Mouse (Mus musculus): ENCODE data around the gene Chd9. TPM values are rescaled to one million over a fixed set of nuclear protein-coding genes. Genes with fewer than 3 reads are reported as not detected.

The Chd9 gene
- polyA plus RNA-seq, 1 experiment from 2014 or later, result 101 TPM

GRCm38 (mm10) chr8:91065179-91065578 lies 237.0 kb downstream of the Chd9 start:
- Histone ChIP-seq H3K27me3 (replicated peaks; ENCODE audit: control insufficient read depth, insufficient read depth, low read length) (no peaks in the 10 kb centered on the region), H3K4me3 (ENCODE audit: low read length) (no peak overlapping the region), H3K27ac (ENCODE audit: low read depth, low read length) (no peak overlapping the region), H3K4me1 (ENCODE audit: control insufficient read depth, insufficient read depth, low read depth, low read length) (peaks cover 4% of the 10 kb centered on the region), H3K9ac (ENCODE audit: low read depth, low read length) (no peak overlapping the region), H3K36me3 (ENCODE audit: control insufficient read depth, insufficient read depth, low read length) (no peaks in the 10 kb centered on the region), H3K9me3 (ENCODE audit: control insufficient read depth, low read length) (no peaks in the 10 kb centered on the region), H3K4me2 (ENCODE audit: low read length) (no peak overlapping the region)
- WGBS, result 78% methylated on average over 4 of the region's 4 CpGs
- no peak for ATAC-seq

DNA sequence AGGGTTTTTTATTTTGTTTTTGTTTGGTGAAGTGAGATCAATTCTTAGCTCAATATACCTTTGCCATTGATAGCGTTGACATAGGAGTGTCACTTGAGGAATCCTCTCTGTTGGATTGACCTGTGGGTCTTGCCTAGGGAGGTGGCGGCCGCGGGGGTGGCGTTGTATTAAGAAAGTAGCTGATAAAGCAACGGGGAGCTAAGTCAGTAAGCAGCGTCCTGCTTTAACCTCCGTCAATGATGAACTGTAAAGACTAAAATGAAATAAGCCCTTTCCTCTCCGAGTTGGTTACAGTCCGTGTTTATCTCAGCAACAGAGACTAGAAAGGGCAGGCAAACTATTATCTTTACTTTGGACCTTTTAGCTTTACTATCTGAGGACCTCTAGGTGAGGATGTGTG lies 241.3 kb downstream of the Chd9 start:
- H3K4me3 ChIP-seq (ENCODE audit: low read length), result peak overlapping the region; percentile 91
- peak overlapping the region; percentile 79 for H3K4me2 ChIP-seq (ENCODE audit: low read length)
- 6% methylated on average over 10 of the region's 10 CpGs for WGBS
- H3K9me3 ChIP-seq (ENCODE audit: control insufficient read depth, low read length), result no peaks in the 10 kb centered on the region
- H3K27me3 ChIP-seq (replicated peaks; ENCODE audit: control insufficient read depth, insufficient read depth, low read length), result no peaks in the 10 kb centered on the region
- peak overlapping the region; percentile 64; the same call in 1 of the 2 replicates for H3K27ac ChIP-seq (ENCODE audit: low read depth, low read length)
- peaks cover 15% of the 10 kb centered on the region for H3K4me1 ChIP-seq (ENCODE audit: control insufficient read depth, insufficient read depth, low read depth, low read length)
- peak; percentile 53 for ATAC-seq
- no peaks in the 10 kb centered on the region for H3K36me3 ChIP-seq (ENCODE audit: control insufficient read depth, insufficient read depth, low read length)
- H3K9ac ChIP-seq (ENCODE audit: low read depth, low read length), result peak overlapping the region; percentile 59

DNA sequence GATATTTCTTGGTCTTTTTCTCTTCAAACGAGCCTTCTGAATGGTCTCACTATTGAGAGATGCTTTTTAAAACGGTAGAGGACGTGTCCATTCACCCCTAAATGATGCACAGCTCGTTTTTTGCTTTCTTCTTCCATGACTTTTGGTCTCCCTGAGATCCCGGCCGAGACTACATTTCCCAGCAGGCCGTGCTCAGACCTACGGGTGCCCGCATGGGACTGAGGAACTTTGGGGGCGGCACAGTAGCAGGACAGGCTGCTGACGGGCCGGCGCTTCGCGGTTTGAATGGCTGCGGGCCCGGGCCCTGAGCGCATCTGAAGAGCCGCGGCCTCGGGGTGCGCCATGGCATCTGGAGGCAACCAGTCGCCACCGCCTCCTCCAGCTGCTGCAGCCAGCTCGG lies 241.7 kb downstream of the Chd9 start, which contains the start of gene Rbl2:
Rbl2 (plus strand) TSS at position 224 of the 400 bp plus-strand sequence.
- H3K4me1 ChIP-seq (ENCODE audit: control insufficient read depth, insufficient read depth, low read depth, low read length), result peaks cover 15% of the 10 kb centered on the region
- H3K4me2 ChIP-seq (ENCODE audit: low read length), result peak within 1 kb of the TSS; percentile 79
- peak; percentile 98 for ATAC-seq
- no peaks in the 10 kb centered on the region for H3K27me3 ChIP-seq (replicated peaks; ENCODE audit: control insufficient read depth, insufficient read depth, low read length)
- WGBS, result under 1% methylated on average over 20 of the region's 25 CpGs
- no peaks in the 10 kb centered on the region for H3K9me3 ChIP-seq (ENCODE audit: control insufficient read depth, low read length)
- H3K36me3 ChIP-seq (ENCODE audit: control insufficient read depth, insufficient read depth, low read length), result no peaks in the 10 kb centered on the region
- peak within 1 kb of the TSS; percentile 91 for H3K4me3 ChIP-seq (ENCODE audit: low read length)
- H3K9ac ChIP-seq (ENCODE audit: low read depth, low read length), result peak within 1 kb of the TSS; percentile 90
- H3K27ac ChIP-seq (ENCODE audit: low read depth, low read length), result peak within 1 kb of the TSS; percentile 91

DNA sequence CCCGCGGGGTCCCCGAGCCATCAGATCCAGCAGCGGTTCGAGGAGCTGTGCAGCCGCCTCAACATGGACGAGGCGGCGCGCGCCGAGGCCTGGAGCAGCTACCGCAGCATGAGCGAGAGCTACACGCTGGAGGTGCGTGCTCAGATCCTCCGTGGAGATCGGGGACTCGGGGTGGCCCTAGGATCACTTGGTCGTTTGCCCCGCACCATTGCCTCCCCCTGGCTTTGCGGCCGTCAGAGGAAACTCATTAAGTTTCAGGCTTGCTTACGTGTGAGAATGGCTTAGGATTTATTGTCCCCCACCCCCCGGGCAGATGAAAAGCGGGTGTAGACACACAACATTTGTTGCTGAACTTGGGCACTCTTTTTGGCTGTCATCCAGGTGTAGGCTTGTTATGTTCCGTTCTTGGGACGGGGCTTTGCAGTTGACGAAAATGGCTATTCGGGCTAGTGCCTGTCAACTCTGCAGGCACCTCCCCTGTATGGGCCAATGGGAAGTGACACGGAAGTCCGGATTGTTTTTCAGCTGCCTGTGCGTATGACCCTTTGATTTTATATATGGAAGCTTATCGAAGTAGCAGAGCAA lies 242.2 kb downstream of the Chd9 start:
- no peaks in the 10 kb centered on the region for H3K9me3 ChIP-seq (ENCODE audit: control insufficient read depth, low read length)
- peak overlapping the region; percentile 91 for H3K27ac ChIP-seq (ENCODE audit: low read depth, low read length)
- H3K36me3 ChIP-seq (ENCODE audit: control insufficient read depth, insufficient read depth, low read length), result 0 out of 2 replicates have a peak, but pooled peaks cover 2% of the 10 kb centered on the region
- WGBS, result under 1% methylated on average over 34 of the region's 34 CpGs
- peak; percentile 88 for ATAC-seq
- H3K4me1 ChIP-seq (ENCODE audit: control insufficient read depth, insufficient read depth, low read depth, low read length), result peaks cover 15% of the 10 kb centered on the region
- H3K27me3 ChIP-seq (replicated peaks; ENCODE audit: control insufficient read depth, insufficient read depth, low read length), result no peaks in the 10 kb centered on the region
- H3K9ac ChIP-seq (ENCODE audit: low read depth, low read length), result peak overlapping the region; percentile 90
- H3K4me3 ChIP-seq (ENCODE audit: low read length), result peak overlapping the region; percentile 91
- peak overlapping the region; percentile 79 for H3K4me2 ChIP-seq (ENCODE audit: low read length)

DNA sequence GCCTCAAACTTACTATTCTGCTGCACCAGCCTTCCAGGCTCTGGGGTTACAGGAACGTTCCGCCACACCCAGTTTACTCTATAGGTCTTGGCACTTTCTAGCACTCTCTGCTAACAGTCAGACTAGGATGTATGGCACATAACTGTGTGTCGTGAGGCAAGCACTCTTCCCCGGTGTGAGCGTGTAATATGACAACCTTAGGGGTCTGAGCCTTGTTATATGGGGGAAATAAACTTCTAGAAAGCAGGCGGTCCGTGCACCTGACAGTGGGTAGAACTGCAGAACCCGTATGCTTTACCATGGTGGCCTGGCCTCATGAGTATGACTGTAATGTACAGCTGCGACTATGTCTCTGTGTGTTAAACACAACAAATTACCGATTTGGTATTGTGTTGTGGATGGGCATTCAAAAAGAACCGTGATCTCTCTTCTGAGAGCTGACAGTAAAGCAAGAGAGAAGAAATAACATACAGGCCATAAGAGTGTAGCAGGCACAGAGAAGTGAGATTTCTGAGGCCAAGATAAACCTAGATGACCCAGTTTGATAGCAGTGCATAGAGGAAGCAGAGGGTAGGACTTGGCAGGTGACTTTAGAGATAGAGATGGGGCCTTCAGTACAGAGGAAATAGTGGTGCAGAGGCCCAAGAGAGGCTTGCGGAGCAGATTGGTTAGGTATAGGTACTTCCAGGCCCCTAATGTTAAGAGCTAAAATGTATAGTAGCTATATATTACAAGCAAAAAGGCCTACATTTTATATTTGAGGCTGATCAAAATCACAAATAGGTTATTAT lies 249.1 kb downstream of the Chd9 start:
- Histone ChIP-seq H3K36me3 (ENCODE audit: control insufficient read depth, insufficient read depth, low read length) (peaks cover 11% of the 10 kb centered on the region), H3K9ac (ENCODE audit: low read depth, low read length) (no peak overlapping the region), H3K4me3 (ENCODE audit: low read length) (no peak overlapping the region), H3K4me1 (ENCODE audit: control insufficient read depth, insufficient read depth, low read depth, low read length) (no peaks in the 10 kb centered on the region), H3K9me3 (ENCODE audit: control insufficient read depth, low read length) (no peaks in the 10 kb centered on the region), H3K27ac (ENCODE audit: low read depth, low read length) (no peak overlapping the region), H3K27me3 (replicated peaks; ENCODE audit: control insufficient read depth, insufficient read depth, low read length) (no peaks in the 10 kb centered on the region), H3K4me2 (ENCODE audit: low read length) (no peak overlapping the region)
- WGBS, result 90% methylated on average over 12 of the region's 12 CpGs
- ATAC-seq, result no peak

GRCm38 (mm10) chr8:91079678-91080077 lies 251.5 kb downstream of the Chd9 start:
- ATAC-seq, result no peak
- H3K36me3 ChIP-seq (ENCODE audit: control insufficient read depth, insufficient read depth, low read length), result peaks cover 15% of the 10 kb centered on the region
- 93% methylated on average over 2 of the region's 2 CpGs for WGBS

DNA sequence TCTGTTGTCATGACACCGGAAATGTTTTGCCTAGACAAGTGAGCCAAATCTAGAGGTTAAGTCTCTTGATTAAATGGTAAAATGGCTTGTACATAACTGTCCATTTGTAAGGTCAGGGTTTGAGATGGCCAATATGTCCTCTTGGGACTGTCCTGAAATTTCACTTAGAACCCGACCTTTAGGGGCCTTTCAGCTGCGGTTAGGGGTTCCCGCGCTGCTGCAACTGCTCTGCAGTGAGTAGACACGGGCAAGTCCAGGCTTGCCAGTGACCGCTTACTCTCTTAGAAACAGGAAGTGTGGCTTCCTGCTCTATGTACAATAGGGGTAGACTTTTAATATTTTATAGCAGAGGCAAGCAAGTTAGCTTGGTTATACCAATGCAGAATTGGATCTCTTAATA lies 253.8 kb downstream of the Chd9 start:
- WGBS, result 89% methylated on average over 7 of the region's 7 CpGs
- H3K4me3 ChIP-seq (ENCODE audit: low read length), result no peak overlapping the region
- H3K4me2 ChIP-seq (ENCODE audit: low read length), result no peak overlapping the region
- no peaks in the 10 kb centered on the region for H3K4me1 ChIP-seq (ENCODE audit: control insufficient read depth, insufficient read depth, low read depth, low read length)
- ATAC-seq, result no peak
- no peak overlapping the region for H3K9ac ChIP-seq (ENCODE audit: low read depth, low read length)
- H3K36me3 ChIP-seq (ENCODE audit: control insufficient read depth, insufficient read depth, low read length), result peaks cover 19% of the 10 kb centered on the region
- H3K27me3 ChIP-seq (replicated peaks; ENCODE audit: control insufficient read depth, insufficient read depth, low read length), result no peaks in the 10 kb centered on the region
- no peaks in the 10 kb centered on the region for H3K9me3 ChIP-seq (ENCODE audit: control insufficient read depth, low read length)
- no peak overlapping the region for H3K27ac ChIP-seq (ENCODE audit: low read depth, low read length)

More at GRCm38 (mm10) chr8:91079678-91080077, 251.5 kb downstream of the Chd9 start:
- Histone ChIP-seq H3K27me3 (replicated peaks; ENCODE audit: control insufficient read depth, insufficient read depth, low read length) (no peaks in the 10 kb centered on the region), H3K27ac (ENCODE audit: low read depth, low read length) (no peak overlapping the region), H3K4me3 (ENCODE audit: low read length) (no peak overlapping the region), H3K9ac (ENCODE audit: low read depth, low read length) (no peak overlapping the region), H3K9me3 (ENCODE audit: control insufficient read depth, low read length) (no peaks in the 10 kb centered on the region), H3K4me2 (ENCODE audit: low read length) (no peak overlapping the region), H3K4me1 (ENCODE audit: control insufficient read depth, insufficient read depth, low read depth, low read length) (no peaks in the 10 kb centered on the region)

GRCm38 (mm10) chr8:91082428-91082827 lies 254.3 kb downstream of the Chd9 start:
- H3K9ac ChIP-seq (ENCODE audit: low read depth, low read length), result no peak overlapping the region
- no peak overlapping the region for H3K27ac ChIP-seq (ENCODE audit: low read depth, low read length)
- H3K36me3 ChIP-seq (ENCODE audit: control insufficient read depth, insufficient read depth, low read length), result peaks cover 19% of the 10 kb centered on the region
- no peak overlapping the region for H3K4me3 ChIP-seq (ENCODE audit: low read length)
- no peaks in the 10 kb centered on the region for H3K4me1 ChIP-seq (ENCODE audit: control insufficient read depth, insufficient read depth, low read depth, low read length)
- ATAC-seq, result no peak
- WGBS, result 92% methylated on average over 12 of the region's 12 CpGs
- H3K27me3 ChIP-seq (replicated peaks; ENCODE audit: control insufficient read depth, insufficient read depth, low read length), result no peaks in the 10 kb centered on the region
- H3K9me3 ChIP-seq (ENCODE audit: control insufficient read depth, low read length), result no peaks in the 10 kb centered on the region
- no peak overlapping the region for H3K4me2 ChIP-seq (ENCODE audit: low read length)

- Histone ChIP-seq H3K4me2 (ENCODE audit: low read length) (no peak overlapping the region), H3K9me3 (ENCODE audit: control insufficient read depth, low read length) (no peaks in the 10 kb centered on the region), H3K9ac (ENCODE audit: low read depth, low read length) (no peak overlapping the region), H3K27me3 (replicated peaks; ENCODE audit: control insufficient read depth, insufficient read depth, low read length) (no peaks in the 10 kb centered on the region), H3K27ac (ENCODE audit: low read depth, low read length) (no peak overlapping the region), H3K36me3 (ENCODE audit: control insufficient read depth, insufficient read depth, low read length) (peaks cover 19% of the 10 kb centered on the region), H3K4me1 (ENCODE audit: control insufficient read depth, insufficient read depth, low read depth, low read length) (no peaks in the 10 kb centered on the region), H3K4me3 (ENCODE audit: low read length) (no peak overlapping the region)
- WGBS, result 96% methylated on average over 7 of the region's 7 CpGs
- ATAC-seq, result no peak
These were observed 260.3 kb downstream of the Chd9 start for GRCm38 (mm10) chr8:91088452-91088851.
